Mouse (Mus musculus) CH12.LX (cell line): Measurements from ENCODE around the gene Snrnp35. TPM values are rescaled to one million over a fixed set of nuclear protein-coding genes. Genes with fewer than 3 reads are reported as not detected.

Experiments
- DNase-seq: peaks from one replicate; pipeline ENCODE4 v3.0.0-alpha.2; 2013; ENCODE audit errors: extremely low read depth
- H3K27ac ChIP-seq: 2 replicates; pipeline ENCODE4 v1.5.1; 2012; ENCODE audit warnings: low read depth, mild to moderate bottlenecking, control low read depth, moderate library complexity; ENCODE audit not compliant: insufficient read depth
- H3K27me3 ChIP-seq: replicated peaks from 2 replicates; pipeline ENCODE3; 2012; ENCODE audit warnings: inconsistent platforms
- H3K36me3 ChIP-seq, 2 experiments: replicated peaks in 1 of 2; 2 replicates each; pipeline versions ENCODE3 to v1.6.1; 2012; ENCODE audit warnings: inconsistent platforms in 1 of 2, low read length in 1 of 2, mild to moderate bottlenecking in 1 of 2, mixed read lengths in 1 of 2, moderate library complexity in 1 of 2; ENCODE audit not compliant: control insufficient read depth in 1 of 2, insufficient read depth in 1 of 2
- H3K4me1 ChIP-seq, 2 experiments: 2 replicates each; pipeline ENCODE4 v1.6.1; 2012; ENCODE audit warnings: inconsistent platforms in 1 of 2, moderate library complexity in 1 of 2; ENCODE audit not compliant: insufficient read depth in 2 of 2, control insufficient read depth in 1 of 2
- H3K4me2 ChIP-seq: 2 replicates; pipeline ENCODE4 v1.6.1; 2012; ENCODE audit warnings: low read depth, mild to moderate bottlenecking, control low read depth; ENCODE audit not compliant: poor library complexity, insufficient read depth, severe bottlenecking
- H3K4me3 ChIP-seq, 3 experiments: fragments of 150-350 bp in 1 of 3; sonication (generic) in 1 of 3; replicated peaks in 1 of 3; 2 replicates each; pipeline versions ENCODE3 to v1.5.1; 2011 to 2012; ENCODE audit warnings: low read depth in 2 of 3, low read length in 2 of 3, mild to moderate bottlenecking in 2 of 3, moderate library complexity in 2 of 3, control low read depth in 1 of 3, improper control_type of control experiment in 1 of 3, inconsistent platforms in 1 of 3, mixed read lengths in 1 of 3; ENCODE audit not compliant: poor library complexity in 1 of 3
- H3K79me2 ChIP-seq: replicated peaks from 2 replicates; pipeline ENCODE4 v1.6.1; 2012; ENCODE audit warnings: mild to moderate bottlenecking, moderate library complexity; ENCODE audit not compliant: control insufficient read depth, poor library complexity, insufficient read depth, severe bottlenecking; ENCODE audit errors: extremely low read depth
- H3K9ac ChIP-seq: 2 replicates; pipeline ENCODE4 v1.6.1; 2012; ENCODE audit warnings: low read depth, mild to moderate bottlenecking, control low read depth, moderate library complexity; ENCODE audit not compliant: insufficient read depth
- H3K9me3 ChIP-seq: replicated peaks from 2 replicates; pipeline ENCODE3; 2012; ENCODE audit warnings: low read length, inconsistent platforms, mixed read lengths
- CHD1 ChIP-seq: IDR thresholded peaks from 2 replicates; pipeline ENCODE4 v1.6.1; 2012; ENCODE audit warnings: low read depth, low read length, improper control_type of control experiment, inconsistent platforms
- E2F4 ChIP-seq: IDR thresholded peaks from 2 replicates; pipeline ENCODE4 v1.6.1; 2011; ENCODE audit warnings: low read depth, low read length, improper control_type of control experiment; ENCODE audit not compliant: insufficient replicate concordance
- EP300 ChIP-seq: IDR thresholded peaks from 2 replicates; pipeline ENCODE4 v1.6.1; 2011; ENCODE audit warnings: low read length, improper control_type of control experiment
- ETS1 ChIP-seq: conservative IDR thresholded peaks from 2 replicates; pipeline ENCODE4 v1.6.1; 2012; ENCODE audit warnings: low read depth, mild to moderate bottlenecking, inconsistent platforms, low read length, improper control_type of control experiment, moderate library complexity
- JUN ChIP-seq: IDR thresholded peaks from 2 replicates; pipeline ENCODE4 v1.6.1; 2011; ENCODE audit warnings: low read depth, mild to moderate bottlenecking, low read length, improper control_type of control experiment, moderate library complexity; ENCODE audit not compliant: insufficient read depth
- MAFK ChIP-seq: IDR thresholded peaks from 2 replicates; pipeline ENCODE4 v1.6.1; 2011; ENCODE audit warnings: low read length, improper control_type of control experiment; ENCODE audit not compliant: insufficient replicate concordance
- MXI1 ChIP-seq: IDR thresholded peaks from 2 replicates; pipeline ENCODE4 v1.6.1; 2011; ENCODE audit warnings: mild to moderate bottlenecking, low read depth, low read length, improper control_type of control experiment
- NRF1 ChIP-seq: IDR thresholded peaks from 2 replicates; pipeline ENCODE4 v1.6.1; 2014; ENCODE audit warnings: low read depth, mild to moderate bottlenecking, inconsistent platforms, low read length, improper control_type of control experiment, moderate library complexity
- POLR2A ChIP-seq: IDR thresholded peaks from 2 replicates; pipeline ENCODE4 v1.6.1; 2011; ENCODE audit warnings: low read depth, mild to moderate bottlenecking, improper control_type of control experiment, low read length
- RCOR1 ChIP-seq: conservative IDR thresholded peaks from 2 replicates; pipeline ENCODE4 v1.6.1; 2012; ENCODE audit warnings: low read depth, mild to moderate bottlenecking, inconsistent platforms, low read length, improper control_type of control experiment
- SIN3A ChIP-seq: IDR thresholded peaks from 2 replicates; pipeline ENCODE4 v1.6.1; 2012; ENCODE audit warnings: low read length, improper control_type of control experiment, inconsistent platforms
- UBTF ChIP-seq: IDR thresholded peaks from 2 replicates; pipeline ENCODE4 v1.6.1; 2012; ENCODE audit warnings: low read depth, mild to moderate bottlenecking, inconsistent platforms, low read length, improper control_type of control experiment, moderate library complexity
- ZKSCAN1 ChIP-seq: IDR thresholded peaks from 2 replicates; pipeline ENCODE4 v1.6.1; 2012; ENCODE audit warnings: low read depth, inconsistent platforms, low read length, improper control_type of control experiment, borderline replicate concordance
- ZNF384 ChIP-seq: IDR thresholded peaks from 2 replicates; pipeline ENCODE4 v1.6.1; 2012; ENCODE audit warnings: low read depth, low read length, improper control_type of control experiment, inconsistent platforms
- dilution Hi-C: fragments of 300-500 bp; cut with MboI; formaldehyde crosslinking; loops from 2 replicates; pipeline ENCODE4 v1.14.3; 2020; ENCODE audit warnings: low sequenced_read_pairs; ENCODE audit not compliant: extremely low pct_unique_long_range_greater_than_20kb, extremely low pct_ligation_motif_present
- in situ Hi-C: fragments of 300-500 bp; cut with MboI; formaldehyde crosslinking; loops from 3 replicates; pipeline ENCODE4 v1.14.3; 2019; ENCODE audit warnings: low sequenced_read_pairs, low pct_ligation_motif_present, low pct_unique_long_range_greater_than_20kb, mixed read lengths
- polyA plus RNA-seq: library from polyadenylated mRNA; unstranded; fragments of >175 nt; gene quantifications from 2 replicates; pipeline ENCODE4 v1.2.1, GENCODE M21; 2012; ENCODE audit warnings: low read depth; ENCODE audit not compliant: insufficient read length
- total RNA-seq, 2 experiments: library from RNA; depleted of rRNA; stranded (reverse); fragments of 300-350 nt in 1 of 2; fragments of >200 nt in 1 of 2; gene quantifications; 2 replicates each; pipeline ENCODE4 v1.2.3; 2012 to 2014

The Snrnp35 gene
- total and polyA plus RNA-seq, 3 experiments = 13.9 to 29.0 (median 27.4) TPM

GRCm38 (mm10) chr5:124529697-124530096, 46.8 kb downstream of the Snrnp35 start:
- H3K27me3 ChIP-seq = peaks cover 4% of the 10 kb centered on the region
- H3K4me2 ChIP-seq = no peak overlapping the region
- no peak for TF ChIP-seq RCOR1
- TF ChIP-seq CHD1 = no peak
- TF ChIP-seq MAFK = no peak
- H3K4me1 ChIP-seq = peaks cover 11 to 19% of the 10 kb centered on the region in 2 experiments; a peak in 3 of 4 replicates
- dilution Hi-C loops (no loop called here), in situ Hi-C loops (loop anchor here (5.0 kb wide), 2 partner anchors 37 to 92 kb away; partner anchors contain the start of gene Kmt5a)
- no peaks in the 10 kb centered on the region for H3K36me3 ChIP-seq
- DNase-seq = no peak
- H3K79me2 ChIP-seq = no peaks in the 10 kb centered on the region
- H3K27ac ChIP-seq = no peak overlapping the region
- H3K9ac ChIP-seq = no peak overlapping the region
- no peaks in the 10 kb centered on the region for H3K9me3 ChIP-seq
- H3K4me3 ChIP-seq = no peak overlapping the region

DNA sequence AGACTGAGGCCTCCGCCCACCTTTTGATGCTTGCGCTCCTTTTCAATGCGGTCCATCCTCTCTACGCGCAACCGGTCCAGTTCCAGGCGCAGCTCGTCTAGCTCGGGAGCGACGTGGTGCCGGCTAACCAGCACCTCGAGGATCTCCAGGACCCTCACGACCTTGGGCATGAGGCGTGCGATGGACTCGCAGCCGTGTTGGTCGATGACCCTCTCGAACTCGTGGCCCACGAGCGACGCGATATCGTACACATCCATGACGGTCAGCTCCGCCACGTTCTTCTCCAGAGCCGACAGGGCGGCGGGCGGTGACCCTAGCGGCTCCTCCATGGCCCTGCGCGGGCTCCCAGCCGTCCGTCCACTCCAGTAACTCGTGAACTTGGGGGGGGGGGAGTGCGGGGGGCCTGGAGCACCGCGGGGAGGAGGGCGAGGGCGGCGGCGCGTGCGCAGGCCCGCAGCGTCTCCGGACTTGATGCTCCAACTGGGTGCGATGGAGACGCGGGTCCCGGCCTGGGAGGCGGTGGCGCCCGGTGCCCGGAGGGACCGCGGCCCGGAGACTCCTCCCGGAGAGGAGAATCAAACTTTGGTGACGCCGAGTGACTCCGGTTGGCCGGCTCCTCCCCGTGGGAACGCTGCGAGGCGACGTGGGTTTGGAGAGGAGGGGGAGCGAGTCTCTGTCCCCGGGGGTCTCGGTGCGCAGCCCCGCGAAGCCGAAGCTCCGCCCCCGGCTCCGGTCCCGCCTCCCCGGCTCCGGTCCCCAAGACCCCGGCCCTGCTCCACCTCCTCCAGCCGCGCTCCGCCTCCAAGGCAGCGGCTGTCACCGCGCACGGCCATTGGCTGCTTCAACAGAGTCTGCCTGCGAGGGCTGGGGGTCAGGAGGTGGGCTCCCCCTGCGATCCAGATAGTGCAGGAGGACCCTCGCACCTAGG, 48.0 kb downstream of the Snrnp35 start, which contains the start of gene Rilpl1:
Gene Rilpl1, minus strand, starts transcription at position 737 of the 928 bp plus-strand sequence.
- Histone ChIP-seq H3K27ac (no peak within 1 kb of the TSS), H3K36me3 (no peaks in the 10 kb centered on the region), H3K4me1 (peaks cover 10 to 20% of the 10 kb centered on the region in 2 experiments; a peak in 3 of 4 replicates), H3K79me2 (no peaks in the 10 kb centered on the region), H3K4me3 (peak within 1 kb of the TSS; percentile 65 to 68 (median 68)), H3K4me2 (peak within 1 kb of the TSS; percentile 68), H3K9ac (peak within 1 kb of the TSS; percentile 54), H3K9me3 (no peaks in the 10 kb centered on the region), H3K27me3 (peaks cover 4% of the 10 kb centered on the region)
- no peak for DNase-seq
- in situ Hi-C loops (loop anchor here (5.0 kb wide), 1 partner anchor 94 kb away; the partner anchor contains the start of gene Kmt5a), dilution Hi-C loops (no loop called here)
- TF ChIP-seq POLR2A (peak; percentile 46; the same call in 1 of the 2 replicates), CHD1 (no peak), NRF1 (peak; percentile 68), UBTF (peak; percentile 78; the same call in 1 of the 2 replicates), SIN3A (no peak), MXI1 (peak; percentile 41; the same call in 1 of the 2 replicates)

DNA sequence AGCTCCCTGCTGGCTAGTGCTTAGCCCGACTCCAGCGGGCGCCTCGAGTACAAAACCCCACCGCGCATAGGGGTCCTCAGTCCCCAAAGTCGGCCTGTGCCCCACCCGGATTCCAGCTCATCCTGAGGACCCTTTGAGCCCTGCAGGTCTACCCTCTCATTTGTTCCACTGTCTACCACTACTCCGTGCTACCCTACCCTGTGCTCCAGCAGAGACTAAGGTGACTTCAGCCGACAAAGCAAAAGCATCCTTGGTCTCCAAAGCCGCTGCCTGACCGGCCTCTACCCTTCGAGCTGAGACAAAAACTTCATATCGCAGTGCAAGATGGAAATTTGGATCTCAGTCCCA, 48.6 kb downstream of the Snrnp35 start:
- H3K4me3 ChIP-seq = peak overlapping the region; percentile 65 to 68 (median 68)
- dilution Hi-C loops = no loop called here

More for the DNA sequence above, 48.6 kb downstream of the Snrnp35 start:
- no peak for DNase-seq
- Histone ChIP-seq H3K36me3 (no peaks in the 10 kb centered on the region), H3K79me2 (no peaks in the 10 kb centered on the region), H3K9ac (peak overlapping the region; percentile 54), H3K27ac (no peak overlapping the region), H3K4me2 (peak overlapping the region; percentile 68), H3K27me3 (peaks cover 4% of the 10 kb centered on the region), H3K9me3 (no peaks in the 10 kb centered on the region), H3K4me1 (peaks cover 10 to 21% of the 10 kb centered on the region in 2 experiments; a peak in 3 of 4 replicates)
- TF ChIP-seq ZNF384 = no peak
- no peak for TF ChIP-seq ETS1
- TF ChIP-seq UBTF = no peak
- no peak for TF ChIP-seq EP300
- no peak for TF ChIP-seq JUN
- no peak for TF ChIP-seq NRF1
- no peak for TF ChIP-seq MXI1
- TF ChIP-seq ZKSCAN1 = no peak
- TF ChIP-seq E2F4 = no peak
- no peak for TF ChIP-seq RCOR1
- in situ Hi-C loops = loop anchor here (5.0 kb wide), 1 partner anchor 94 kb away; the partner anchor contains the start of gene Kmt5a
